Mouse (Mus musculus): ENCODE measurements at regions not wholly inside any gene's neighbourhood (a gene's known extent, or its start where the extent isn't known, plus 50 kb on each side); places are given as distances from the start of the nearest gene placed in this dataset.

- TF ChIP-seq CTCF (IDR thresholded peaks at IDR 0.05; ENCODE audit: insufficient read depth, low read length) (no peak), POLR2A (IDR thresholded peaks at IDR 0.05; ENCODE audit: borderline replicate concordance, extremely low read depth, low read depth, low read length) (no peak)
These were observed 246.4 kb downstream of the Mtx2 start for GRCm38 (mm10) chr2:75072021-75072420.
